ENCODE assay signal across 12 mouse cellular contexts in genomic region chr11:65801899-65802298, GRCm38 (mm10). TPM values are rescaled to one million over a fixed set of nuclear protein-coding genes. Genes with fewer than 3 reads are reported as not detected.
DNase-seq lines count a peak whose midpoint lies in the region; ATAC-seq and TF ChIP-seq lines count a peak whose summit lies in the region.
"Had no signal": no experiment of that assay in that cellular context is flagged by ENCODE, and none has a peak within 500 bp of the region (broad histone marks: within the 10 kb centered on the region; RNA-seq: fewer than 3 reads in every experiment).

No protein-coding gene starts in this region.

- H3K4me2 ChIP-seq in forebrain, embryonic 13.5 days, result no peak overlapping the region
- H3K4me2 ChIP-seq: liver, embryonic 11.5 days had no signal

- H3K36me3 ChIP-seq in forebrain, embryonic 13.5 days (ENCODE audit: poor library complexity, severe bottlenecking), result no peaks in the 10 kb centered on the region

- ATAC-seq in forebrain, embryonic 13.5 days, result no peak

- intact Hi-C loops in left cerebral cortex, postnatal 4 days (cut with DNase I), result no loop called here
- intact Hi-C loops in heart, postnatal 10 days (cut with DNase I), result no loop called here

- no peak for TF ChIP-seq CTCF in cortical plate, adult 2 months (IDR thresholded peaks at IDR 0.05; ENCODE audit: extremely low read depth, insufficient read depth, low read length)

- no peaks in the 10 kb centered on the region for H3K27me3 ChIP-seq in forebrain, embryonic 13.5 days

- H3K27ac ChIP-seq in cortical plate, adult 2 months (ENCODE audit: insufficient read depth, low read length), result 0 out of 2 replicates have a peak overlapping the region, but pooled peaks have one; percentile 53
- H3K27ac ChIP-seq in forebrain, embryonic 13.5 days, result no peak overlapping the region
- H3K27ac ChIP-seq: kidney, postnatal 0 days had no signal

- no peaks in the 10 kb centered on the region for H3K9me3 ChIP-seq in forebrain, embryonic 13.5 days (replicated peaks)

- 63% methylated on average over 3 of the region's 3 CpGs for WGBS in forebrain, embryonic 13.5 days

- peaks cover 2% of the 10 kb centered on the region; the same call in 1 of the 2 replicates for H3K4me1 ChIP-seq in cortical plate, adult 2 months (ENCODE audit: control insufficient read depth, insufficient read depth, low read length)
- H3K4me1 ChIP-seq in forebrain, embryonic 13.5 days, result 0 out of 2 replicates have a peak, but pooled peaks cover 7% of the 10 kb centered on the region

- H3K9ac ChIP-seq in forebrain, embryonic 13.5 days, result no peak overlapping the region

- H3K4me3 ChIP-seq in cortical plate, adult 2 months (ENCODE audit: insufficient read depth, low read length), result no peak overlapping the region
- H3K4me3 ChIP-seq in forebrain, embryonic 13.5 days, result no peak overlapping the region

- no peak for TF ChIP-seq POLR2A in cortical plate, adult 2 months (IDR thresholded peaks at IDR 0.05; ENCODE audit: extremely low read depth, insufficient read depth, low read length)

- DNase-seq in cerebellum, adult 18-20 months, result peak; percentile 92
- DNase-seq in layer of hippocampus, postnatal 10 days (ENCODE audit: low spot score in 2 of 2), result peak; percentile 47 to 67
- DNase-seq in left cerebral cortex, postnatal 4 days, result peak; percentile 72
- DNase-seq in heart, adult 9 months (ENCODE audit: low spot score in 2 of 2), result no peak
- no peak for DNase-seq in embryo, embryonic 11 days
- no peak for DNase-seq in heart, postnatal 10 days
- DNase-seq: adrenal gland, postnatal 14 days; thymus, postnatal 36 days had no signal

RNA-seq across cellular contexts. Expression of gene Zkscan6, which starts 5.1 kb away (rescaled TPM):
- polyA plus RNA-seq in cortical plate, adult 2 months (2012; rRNA removed), result 12.4 and 12.5 TPM in 2 replicates
- total RNA-seq in layer of hippocampus, postnatal 10 days (2021), result 10 to 100 TPM; 11.6 to 14.1 TPM
- total RNA-seq in left cerebral cortex, postnatal 4 days (2021), result 10 to 100 TPM; 12.3 to 12.9 TPM
- polyA plus RNA-seq in forebrain, embryonic 13.5 days (2015; fragmentation: Nextera tagmentation; extraction: Ambion mirVana), result 19.3 and 20.3 TPM in 2 replicates
- 1 to 10 TPM; 5.4 to 7.0 TPM for total RNA-seq in heart, postnatal 10 days (2021)

RNA-seq across cellular contexts. Expression of gene Map2k4, which starts 13.8 kb away (rescaled TPM):
- 130 and 137 TPM in 2 replicates for polyA plus RNA-seq in cortical plate, adult 2 months (2012; rRNA removed)
- total RNA-seq in layer of hippocampus, postnatal 10 days (2021), result 100 to 1,000 TPM; 210 to 233 TPM
- total RNA-seq in left cerebral cortex, postnatal 4 days (2021), result 100 to 1,000 TPM; 147 to 159 TPM
- 65.2 and 72.3 TPM in 2 replicates for polyA plus RNA-seq in forebrain, embryonic 13.5 days (2015; fragmentation: Nextera tagmentation; extraction: Ambion mirVana)
- total RNA-seq in heart, postnatal 10 days (2021), result 10 to 100 TPM; 55.6 to 59.6 TPM

Comparison
In these comparisons a context has a peak if more than half of its experiments do, and no peak if none do; other contexts are left out.
1. DNase-seq: peak in cerebellum, adult 18-20 months (2 of 2), layer of hippocampus, postnatal 10 days (2 of 2) and left cerebral cortex, postnatal 4 days (single experiment); none in heart, adult 9 months (0 of 2), embryo, embryonic 11 days (single experiment) and heart, postnatal 10 days (0 of 2).